Comparison of ENCODE assay signal across 19 mouse cellular contexts in genomic region chr11:22033582-22033981, GRCm38 (mm10). TPM values are rescaled to one million over a fixed set of nuclear protein-coding genes. Genes with fewer than 3 reads are reported as not detected.
"Had no signal": no experiment of that assay in that cellular context is flagged by ENCODE, and none has a peak within 500 bp of the region (broad histone marks: within the 10 kb centered on the region; RNA-seq: fewer than 3 reads in every experiment).

No protein-coding gene starts in this region.

- DNase-seq: retina, postnatal 1 day; right cerebral cortex, adult 18-20 months; right cerebral cortex, postnatal 14 days; right cerebral cortex, postnatal 25 days; right cerebral cortex, postnatal 4 days; spleen, adult 18-20 months; thymus, adult 18-20 months; thymus, adult 2 months; thymus, postnatal 14 days; thymus, postnatal 25 days; thymus, postnatal 36 days; thymus, postnatal 4 days had no signal

- H3K9me3 ChIP-seq: neural tube, embryonic 15.5 days; stomach, embryonic 15.5 days had no signal

- H3K4me1 ChIP-seq: neural tube, embryonic 15.5 days; stomach, embryonic 15.5 days had no signal

- H3K36me3 ChIP-seq: neural tube, embryonic 15.5 days; stomach, embryonic 15.5 days had no signal

- H3K4me2 ChIP-seq: neural tube, embryonic 15.5 days; stomach, embryonic 15.5 days had no signal

- H3K27me3 ChIP-seq: neural tube, embryonic 15.5 days; stomach, embryonic 15.5 days had no signal

- H3K27ac ChIP-seq: neural tube, embryonic 15.5 days; stomach, embryonic 15.5 days; stomach, postnatal 0 days had no signal

- H3K9ac ChIP-seq: neural tube, embryonic 15.5 days; stomach, embryonic 15.5 days had no signal

- H3K4me3 ChIP-seq: neural tube, embryonic 15.5 days; stomach, embryonic 15.5 days had no signal

RNA-seq across cellular contexts. Expression of gene Otx1, which starts 30.9 kb away (rescaled TPM):
- total RNA-seq: neutrophil, adult 5-6 weeks had no signal
- polyA plus RNA-seq: neural tube, embryonic 15.5 days; small intestine, adult 2 months; spleen, adult 2 months; stomach, postnatal 0 days; thymus, postnatal 0 days had no signal
